Mouse (Mus musculus) embryo, embryonic 9.5 days (tissue): Measurements from ENCODE around the gene Cntf.
"Not testable (repeated sequence)": the region's sequence is repeated elsewhere in the genome, so short reads cannot be mapped to it uniquely, and the experiment has no call there.

Experiments
- DNase-seq: peaks from one replicate; pipeline ENCODE4 v3.0.0-alpha.2; 2017; ENCODE audit errors: extremely low spot score

Cntf gene

GRCm38 (mm10) chr19:12762212-12763130 is 3.0 kb downstream of the Cntf start:
- DNase-seq: no peak

GRCm38 (mm10) chr19:12759656-12760055 is 5.8 kb downstream of the Cntf start:
- DNase-seq: no peak

GRCm38 (mm10) chr19:12758936-12759478 is 6.4 kb downstream of the Cntf start:
- no peak for DNase-seq

GRCm38 (mm10) chr19:12756286-12756685 is 9.1 kb downstream of the Cntf start:
- DNase-seq: no peak

GRCm38 (mm10) chr19:12731950-12732349 is 33.5 kb downstream of the Cntf start:
- no peak for DNase-seq

GRCm38 (mm10) chr19:12731036-12731435 is 34.4 kb downstream of the Cntf start:
- DNase-seq: no peak

- no peak for DNase-seq
These were observed 39.6 kb downstream of the Cntf start for GRCm38 (mm10) chr19:12725851-12726250.

GRCm38 (mm10) chr19:12722308-12722707 is 43.1 kb downstream of the Cntf start:
- DNase-seq: no peak

- not testable (repeated sequence) for DNase-seq
These were observed 43.8 kb downstream of the Cntf start for GRCm38 (mm10) chr19:12721596-12721995.

GRCm38 (mm10) chr19:12720919-12721318 is 44.5 kb downstream of the Cntf start:
- not testable (repeated sequence) for DNase-seq

- no peak for DNase-seq
These were observed 45.0 kb downstream of the Cntf start for GRCm38 (mm10) chr19:12720463-12720862.

GRCm38 (mm10) chr19:12719189-12719588 is 46.2 kb downstream of the Cntf start:
- no peak for DNase-seq
